Mouse (Mus musculus): ENCODE results near the gene Znrf4.
A peak's percentile ranks its signal among the peaks of the same experiment; 100 is the strongest.

The Znrf4 gene

DNA sequence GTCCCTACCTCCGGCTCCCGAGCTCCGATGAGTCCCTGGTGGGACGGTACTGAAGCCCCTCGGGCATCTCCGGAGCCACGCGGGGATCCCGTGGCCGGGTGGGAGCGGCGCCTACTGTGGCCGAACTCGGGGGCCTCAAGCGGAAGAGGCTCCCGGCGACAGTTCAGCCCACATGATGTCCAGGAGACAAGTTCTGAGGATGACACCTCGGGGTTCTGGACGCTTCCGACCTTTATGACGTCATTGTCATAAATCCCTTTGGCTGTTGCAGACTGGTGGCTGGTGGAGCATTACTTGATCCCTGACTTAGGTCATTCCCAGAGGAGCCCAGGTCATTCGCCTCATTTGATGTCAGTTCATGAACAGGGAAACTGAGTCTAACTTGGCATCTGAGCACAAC lies at the start of gene Znrf4:
TSS of gene Znrf4 (minus strand) at position 122 of the 400 bp plus-strand sequence.
- DNase-seq (ENCODE audit: low read depth, low spot score), result no peak

GRCm38 (mm10) chr17:56561866-56562265 lies 49.6 kb upstream of the Znrf4 start:
- DNase-seq (ENCODE audit: low read depth, low spot score), result no peak

DNA sequence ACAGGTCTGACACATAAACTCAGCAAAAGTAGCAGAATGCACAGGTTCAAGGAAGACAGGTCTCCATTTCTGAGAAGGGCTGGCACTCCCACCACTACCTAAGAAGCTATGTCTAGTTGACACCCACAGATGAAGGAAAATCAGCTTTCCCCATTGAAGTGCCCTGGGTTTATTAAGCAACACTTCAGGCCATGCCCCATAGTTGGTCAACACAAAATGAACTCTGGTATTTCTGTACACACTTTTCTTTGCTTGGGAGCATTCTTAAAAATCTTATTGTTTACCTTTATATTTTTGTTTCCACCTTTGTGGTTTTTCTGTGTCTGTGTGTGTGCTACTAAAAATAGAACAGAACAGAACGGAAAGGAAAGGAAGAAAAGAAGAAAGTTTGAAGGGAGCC lies 47.9 kb upstream of the Znrf4 start:
- DNase-seq (ENCODE audit: low read depth, low spot score), result no peak

- no peak for DNase-seq (ENCODE audit: low read depth, low spot score)
These were observed 47.2 kb upstream of the Znrf4 start for GRCm38 (mm10) chr17:56559386-56559785.

DNA sequence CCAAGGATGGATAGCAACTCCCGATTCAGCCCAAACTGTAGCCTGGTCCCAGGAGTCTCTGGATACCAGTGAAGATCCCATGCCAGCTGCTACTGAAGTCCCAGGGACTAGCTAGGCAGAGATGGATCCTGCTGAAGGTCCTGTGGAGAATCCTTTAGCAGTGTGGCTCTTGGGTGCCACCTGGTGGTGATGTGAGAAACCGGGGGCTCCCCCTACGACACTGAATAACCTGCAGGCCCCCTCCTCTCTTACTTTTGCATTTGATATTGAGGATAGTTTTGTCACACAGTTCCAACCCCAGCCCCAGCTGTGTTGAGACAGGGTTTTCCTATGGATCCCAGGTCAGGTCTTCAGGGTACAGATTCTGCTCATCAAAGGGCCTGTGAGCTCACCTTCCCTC lies 46.2 kb upstream of the Znrf4 start:
- peak; percentile 70 for DNase-seq (ENCODE audit: low read depth, low spot score)

DNA sequence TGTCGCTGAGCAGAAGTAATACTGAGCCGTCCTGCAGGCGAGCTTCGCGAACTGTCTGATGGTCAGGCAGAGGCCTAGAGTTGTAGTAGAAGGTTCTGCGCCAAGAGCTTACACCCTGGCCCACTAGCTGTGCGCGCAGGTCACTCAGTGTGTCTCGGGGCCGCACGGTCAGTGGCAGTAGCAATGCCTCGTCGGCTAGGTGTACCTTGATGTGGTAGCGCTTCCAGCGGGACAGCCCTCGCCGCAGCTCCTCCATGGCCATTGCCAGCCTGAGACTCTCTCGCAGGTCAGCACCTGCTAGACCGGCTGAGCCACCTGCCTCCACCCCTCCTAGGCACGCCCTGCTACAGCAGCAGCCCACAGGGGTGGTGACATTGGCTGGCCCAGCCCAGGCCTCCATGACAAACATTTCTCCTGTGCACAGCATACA lies 41.9 kb upstream of the Znrf4 start, which contains the start of gene Gm20219:
TSS of gene Gm20219 (minus strand) at position 266 of the 430 bp plus-strand sequence.
- no peak for DNase-seq (ENCODE audit: low read depth, low spot score)

DNA sequence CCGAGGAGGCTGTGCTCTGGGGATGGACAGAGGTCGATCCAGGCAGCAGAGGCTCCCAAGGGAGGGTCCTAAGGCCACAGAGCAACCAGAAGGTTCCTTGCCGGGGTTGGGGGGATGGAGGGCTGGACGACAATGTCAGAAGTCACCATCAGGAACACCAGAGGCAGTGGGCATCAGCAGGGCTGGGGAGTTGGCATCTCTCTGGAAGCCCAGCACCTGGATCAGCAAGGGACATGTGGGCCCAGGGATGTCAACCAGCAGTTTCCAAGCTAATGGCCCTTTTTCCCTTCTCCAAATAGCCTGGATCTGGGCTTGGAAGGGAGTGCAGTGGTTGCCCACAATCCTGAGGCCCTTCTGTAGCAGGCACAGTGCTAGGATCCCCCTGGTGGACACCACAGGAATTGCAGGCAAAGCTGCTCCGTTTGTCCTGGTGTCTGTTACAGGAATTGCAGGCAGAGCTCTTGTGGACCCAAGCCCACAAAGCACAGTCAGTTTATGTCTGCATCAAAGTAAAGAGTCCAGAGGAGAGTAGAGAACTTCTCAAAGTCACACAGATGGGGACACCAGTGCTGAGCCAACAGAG lies 40.6 kb upstream of the Znrf4 start:
- DNase-seq (ENCODE audit: low read depth, low spot score), result peak; percentile 88

GRCm38 (mm10) chr17:56551841-56552581 lies 39.8 kb upstream of the Znrf4 start:
- DNase-seq (ENCODE audit: low read depth, low spot score), result no peak

DNA sequence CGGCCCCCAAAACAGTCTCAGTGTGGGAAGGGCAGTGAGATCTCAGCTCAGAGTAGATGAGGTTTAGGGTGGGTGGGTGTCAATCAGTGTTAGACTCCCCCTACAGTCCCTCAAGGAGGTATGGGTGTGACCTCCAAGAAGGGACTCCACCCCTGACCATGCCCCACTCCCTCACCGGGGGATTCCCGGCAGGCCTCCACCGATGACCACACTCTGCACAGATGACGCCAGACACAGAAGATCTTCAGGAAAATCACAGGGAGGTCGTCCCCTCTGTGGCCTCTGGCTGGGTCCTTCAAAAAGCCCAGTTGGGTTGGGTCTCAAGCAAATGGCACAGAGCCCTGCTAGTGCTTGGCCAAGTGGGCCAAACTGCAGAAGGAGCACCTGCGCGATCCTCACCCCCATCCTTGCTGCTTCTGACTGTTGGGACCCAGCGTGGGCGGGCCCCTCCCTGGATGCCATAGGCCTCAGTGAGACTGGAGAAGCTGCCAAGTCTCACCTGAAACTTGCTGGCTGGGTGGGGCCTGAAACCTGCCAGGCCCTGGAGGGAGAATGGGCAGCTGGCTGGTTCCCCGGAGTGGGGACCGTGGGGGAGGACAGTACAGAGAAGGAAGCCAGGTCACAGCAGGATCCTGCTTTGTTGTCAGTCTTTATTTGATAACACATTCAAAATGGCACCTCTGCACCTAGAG lies 38.7 kb upstream of the Znrf4 start:
- no peak for DNase-seq (ENCODE audit: low read depth, low spot score)

DNA sequence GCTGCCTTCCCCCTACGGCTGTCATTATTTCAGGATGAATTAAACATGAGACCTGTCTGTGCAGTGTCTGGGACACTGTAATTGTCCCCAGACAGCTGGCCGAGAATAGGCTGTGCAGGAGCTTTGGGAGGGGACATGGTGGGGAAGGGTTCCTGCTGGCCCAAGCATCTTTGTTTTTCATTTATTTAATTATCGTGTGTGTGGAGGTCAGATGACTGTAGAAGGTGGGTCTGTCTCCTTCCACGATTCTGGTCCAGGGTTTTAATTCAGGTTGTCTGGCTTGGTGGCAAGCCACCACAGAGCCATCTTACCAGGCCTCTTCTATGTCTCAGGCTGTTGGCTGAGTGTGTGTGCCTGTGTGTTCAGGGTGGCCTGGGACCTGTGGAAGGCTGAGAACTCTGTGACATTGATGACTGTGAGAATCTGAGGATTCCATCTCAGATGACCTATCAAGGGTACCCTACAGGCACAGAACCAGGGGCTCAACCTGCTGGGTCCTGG lies 36.4 kb upstream of the Znrf4 start:
- no peak for DNase-seq (ENCODE audit: low read depth, low spot score)

- DNase-seq (ENCODE audit: low read depth, low spot score), result no peak
These were observed 35.8 kb upstream of the Znrf4 start for GRCm38 (mm10) chr17:56547846-56548604.

DNA sequence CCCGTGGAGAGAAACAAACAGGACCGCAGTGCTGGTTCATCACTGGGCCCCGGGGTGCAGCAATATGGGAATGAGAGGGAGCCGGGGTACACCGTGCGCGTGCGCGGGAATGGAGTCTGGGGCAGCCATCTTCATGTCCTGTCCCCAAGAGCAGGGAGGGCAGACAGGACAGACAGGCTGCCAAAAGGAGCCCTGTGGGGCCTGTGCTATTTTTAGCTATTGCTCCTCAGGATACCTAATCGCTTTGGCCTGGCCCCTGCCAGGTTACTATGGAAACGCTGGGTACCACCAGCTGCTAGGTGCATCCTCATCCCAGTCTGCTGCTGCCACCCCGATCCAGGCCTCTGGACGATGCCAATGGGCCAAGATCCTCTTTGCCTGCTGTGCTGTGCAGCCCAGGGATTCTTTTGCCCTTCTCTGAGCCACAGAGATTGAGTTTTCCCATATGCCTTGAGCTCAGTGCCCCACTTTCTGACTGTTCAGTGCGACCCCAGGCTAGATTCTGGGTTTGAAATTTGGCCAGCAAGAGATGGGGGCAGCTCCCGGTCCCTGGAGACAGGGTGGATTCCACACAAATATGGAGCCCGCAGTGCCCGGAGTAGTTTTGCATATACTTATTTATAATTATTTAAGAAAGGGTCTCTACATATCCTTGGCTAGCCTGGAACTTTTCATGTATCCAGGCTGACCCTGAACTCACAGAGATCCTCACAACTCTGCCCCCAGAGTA lies 35.0 kb upstream of the Znrf4 start:
- no peak for DNase-seq (ENCODE audit: low read depth, low spot score)

DNA sequence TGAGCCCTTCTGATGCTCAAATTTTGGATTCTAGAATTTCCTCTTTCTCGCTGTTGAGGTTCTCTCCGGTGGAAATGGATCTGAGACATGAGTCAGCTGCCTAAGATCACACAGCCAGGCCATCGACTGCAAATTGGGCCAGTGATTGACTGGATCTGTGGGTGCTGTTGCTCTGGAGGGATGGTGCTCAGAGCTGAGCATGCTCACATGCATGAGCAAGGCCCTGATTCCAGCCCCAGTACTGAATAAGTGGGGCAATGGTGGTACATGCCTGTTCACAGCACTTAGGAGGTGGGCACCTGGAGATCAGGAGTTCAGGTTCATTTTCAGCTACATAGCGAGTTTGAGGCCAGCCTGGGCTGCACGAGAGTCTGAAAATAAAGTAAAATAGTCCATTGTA lies 34.3 kb upstream of the Znrf4 start:
- DNase-seq (ENCODE audit: low read depth, low spot score), result no peak

- DNase-seq (ENCODE audit: low read depth, low spot score), result no peak
These were observed 33.7 kb upstream of the Znrf4 start for GRCm38 (mm10) chr17:56545945-56546344.

DNA sequence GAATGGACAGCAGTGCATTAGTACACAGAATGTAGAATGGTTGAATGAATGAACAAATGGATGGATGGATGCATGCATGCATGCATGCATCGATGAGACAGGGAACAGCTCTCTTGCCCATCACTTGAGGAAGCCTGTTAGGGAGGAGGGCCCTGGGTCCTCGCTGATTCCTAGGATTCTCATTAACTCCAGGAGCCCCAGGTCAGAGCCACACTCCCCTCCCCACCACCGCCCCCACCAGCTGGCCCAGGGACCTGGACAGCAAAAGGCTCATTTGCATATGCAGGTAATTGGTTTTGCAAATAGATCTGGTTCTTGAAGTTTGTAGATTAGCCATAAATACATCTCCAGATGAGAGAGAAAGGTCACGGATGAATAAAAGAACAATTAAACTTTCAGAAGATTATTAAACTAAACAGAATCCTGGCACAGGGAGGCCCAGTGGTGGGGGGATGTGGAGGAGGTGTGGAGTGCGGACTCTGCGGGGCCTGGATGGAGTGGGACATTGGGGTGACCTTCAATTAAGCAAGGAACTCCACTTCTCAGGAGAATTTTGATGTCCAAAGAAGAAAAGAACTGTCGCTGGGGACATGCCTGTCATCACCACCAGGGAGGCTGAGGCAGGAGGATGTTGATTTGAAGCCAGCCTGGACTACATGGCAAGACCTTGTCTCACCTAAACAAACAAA lies 32.6 kb upstream of the Znrf4 start:
- no peak for DNase-seq (ENCODE audit: low read depth, low spot score)

DNA sequence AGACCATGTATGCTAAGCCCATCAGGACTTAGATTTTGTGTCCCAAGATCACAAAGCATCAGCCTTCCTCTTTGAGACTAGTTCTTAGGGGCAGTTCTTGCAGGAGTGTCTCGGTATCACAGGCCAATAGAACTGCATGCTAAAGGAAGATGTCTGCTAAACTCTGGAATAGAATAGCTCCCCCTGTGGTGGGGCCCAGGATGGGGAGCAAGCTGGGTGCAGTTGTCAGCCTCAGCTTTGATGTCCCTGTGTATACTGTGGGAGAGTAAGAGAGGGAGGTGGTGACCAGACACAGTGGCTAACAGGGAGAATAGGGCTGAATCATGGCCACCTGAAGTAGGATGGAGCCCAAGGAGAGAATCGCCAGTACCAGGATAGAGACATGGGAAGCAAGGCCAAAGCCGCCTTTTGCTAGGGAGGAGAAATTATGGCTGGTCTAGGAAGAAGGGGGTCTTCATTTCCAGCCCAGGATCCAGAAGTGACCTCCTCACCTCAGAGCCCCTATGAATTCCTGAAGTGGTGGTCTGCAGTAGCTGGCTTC lies 31.5 kb upstream of the Znrf4 start:
- no peak for DNase-seq (ENCODE audit: low read depth, low spot score)

DNA sequence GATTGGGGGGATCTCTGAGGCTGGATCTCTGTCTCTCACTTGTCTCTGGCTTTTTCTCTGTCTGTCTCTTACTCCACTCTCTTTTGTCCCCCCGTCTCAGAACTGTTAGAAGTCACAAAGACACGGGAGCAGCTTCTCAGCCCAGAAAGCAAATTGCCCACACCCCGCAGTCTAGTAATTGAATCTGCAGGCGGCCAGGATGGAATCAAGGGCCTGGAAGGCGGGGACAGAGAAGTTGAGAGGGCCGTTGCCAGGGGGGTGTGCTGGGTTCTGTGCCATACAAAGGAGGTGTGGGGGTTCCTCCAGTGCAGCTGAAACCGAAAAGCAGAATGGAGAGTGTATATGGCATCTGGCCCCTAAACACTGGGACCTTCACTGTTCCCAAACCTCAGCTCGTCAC lies 30.5 kb upstream of the Znrf4 start:
- DNase-seq (ENCODE audit: low read depth, low spot score), result no peak

DNA sequence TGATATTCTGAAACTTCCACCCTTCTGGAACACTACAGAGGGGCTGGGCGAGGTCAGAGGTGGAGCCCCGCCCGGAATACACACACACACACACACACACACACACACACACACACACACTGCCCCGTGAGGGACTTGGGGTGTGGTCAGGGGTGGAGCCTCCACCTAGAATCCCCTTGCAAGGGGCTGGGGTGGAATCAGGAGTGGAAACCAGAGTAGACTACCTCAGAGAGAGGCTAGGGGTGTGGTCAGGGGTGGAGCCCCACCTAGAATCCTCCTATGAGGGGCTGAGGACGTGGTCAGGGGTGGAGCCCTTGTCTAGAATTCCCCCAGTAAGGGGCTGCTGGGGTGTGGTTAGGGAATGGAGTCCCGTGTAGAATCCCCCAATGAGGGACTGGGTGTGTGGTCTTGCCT lies 28.3 kb upstream of the Znrf4 start:
- DNase-seq (ENCODE audit: low read depth, low spot score), result no peak

DNA sequence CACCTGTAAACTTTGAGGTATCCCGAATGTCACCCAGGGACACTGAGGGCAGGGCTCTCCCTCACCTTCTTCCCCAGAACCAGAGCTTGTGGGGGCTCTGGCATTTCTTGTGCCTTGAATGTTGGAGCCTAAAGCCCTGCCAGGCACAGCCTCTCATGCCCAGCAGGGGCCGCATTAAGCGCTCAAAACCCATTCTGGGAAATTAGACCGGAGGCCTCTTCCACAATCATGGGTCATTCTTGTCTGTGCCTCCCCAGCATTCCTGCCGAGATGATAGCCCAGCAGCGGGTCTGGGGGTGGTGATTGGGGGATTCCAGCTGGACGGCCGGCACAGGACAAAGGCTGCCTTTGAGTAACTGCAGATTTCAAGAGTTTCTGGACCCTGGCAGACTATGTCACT lies 25.7 kb upstream of the Znrf4 start:
- DNase-seq (ENCODE audit: low read depth, low spot score), result no peak

DNA sequence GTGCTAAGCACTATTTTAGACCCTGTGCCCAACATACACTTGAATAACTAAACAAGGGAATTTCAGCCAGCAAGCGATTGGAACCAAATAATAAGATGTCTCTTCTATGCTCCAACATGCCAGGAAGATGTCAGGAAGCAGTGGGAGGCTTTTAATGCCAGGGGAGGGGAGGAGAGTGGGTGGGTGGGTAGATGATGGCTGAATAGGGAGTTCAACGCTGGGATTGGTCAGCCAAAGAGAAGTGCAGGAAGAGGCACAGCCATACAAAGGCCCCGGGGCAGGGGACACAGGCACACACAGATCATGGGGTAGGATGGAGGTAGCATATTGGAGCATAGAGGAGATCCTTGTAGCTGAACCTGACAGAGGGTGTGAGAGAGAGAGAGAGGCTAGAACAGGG lies 24.6 kb upstream of the Znrf4 start:
- no peak for DNase-seq (ENCODE audit: low read depth, low spot score)
